Mouse (Mus musculus) ES-Bruce4 (cell line): ENCODE data around the gene Rit1.

ENCODE experiments used
- CTCF ChIP-seq: IDR thresholded peaks from one replicate; pipeline ENCODE4 v1.8.1; 2011; ENCODE audit warnings: low read depth, low read length
- EP300 ChIP-seq: IDR thresholded peaks from 2 replicates; pipeline ENCODE4 v1.6.1; 2011; ENCODE audit warnings: low read depth, low read length; ENCODE audit not compliant: insufficient read depth
- POLR2A ChIP-seq: IDR thresholded peaks from one replicate; pipeline ENCODE4 v1.8.1; 2011; ENCODE audit warnings: low read length; ENCODE audit not compliant: insufficient read depth

GRCm38 (mm10) chr3:88746871-88747231 lies 30.2 kb downstream of the Rit1 start:
- TF ChIP-seq CTCF, result no peak
- TF ChIP-seq POLR2A, result no peak
- no peak for TF ChIP-seq EP300
